Mouse (Mus musculus): Measurements from ENCODE around the gene Gas2l3. TPM values are rescaled to one million over a fixed set of nuclear protein-coding genes. Genes with fewer than 3 reads are reported as not detected.

Gas2l3 gene
- polyA plus RNA-seq, 1 experiment from 2014 or later, result 16.8 TPM

DNA sequence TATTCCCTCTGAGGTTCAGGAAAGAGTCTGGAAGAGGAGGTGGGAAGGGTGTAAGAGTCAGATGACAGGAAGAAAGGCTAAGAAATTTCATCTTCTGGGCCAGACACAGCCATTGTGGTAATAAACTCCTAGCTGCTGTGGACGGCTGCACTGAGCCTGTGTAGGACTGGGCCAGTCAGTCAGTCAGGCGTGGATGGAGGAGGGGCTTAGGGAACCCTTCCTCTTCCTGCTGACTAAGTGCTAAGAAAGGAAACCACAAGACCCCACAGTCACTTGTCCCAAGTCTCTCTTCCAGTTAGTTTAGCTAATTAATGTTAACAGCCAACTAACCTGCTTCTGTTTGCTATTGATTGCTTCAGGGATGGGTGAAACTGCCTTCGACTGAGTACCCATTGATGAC lies 28.3 kb downstream of the Gas2l3 start:
- H3K9me3 ChIP-seq, result no peaks in the 10 kb centered on the region
- WGBS, result 73% methylated on average over 3 of the region's 3 CpGs
- H3K36me3 ChIP-seq (replicated peaks), result peaks cover 79% of the 10 kb centered on the region
- H3K4me1 ChIP-seq, result no peaks in the 10 kb centered on the region
- H3K27me3 ChIP-seq (replicated peaks; ENCODE audit: low read depth, poor library complexity, severe bottlenecking), result no peaks in the 10 kb centered on the region
- no peak for DNase-seq (ENCODE audit: low spot score)
- no peak overlapping the region for H3K4me3 ChIP-seq
- H3K27ac ChIP-seq (replicated peaks), result no peak overlapping the region

DNA sequence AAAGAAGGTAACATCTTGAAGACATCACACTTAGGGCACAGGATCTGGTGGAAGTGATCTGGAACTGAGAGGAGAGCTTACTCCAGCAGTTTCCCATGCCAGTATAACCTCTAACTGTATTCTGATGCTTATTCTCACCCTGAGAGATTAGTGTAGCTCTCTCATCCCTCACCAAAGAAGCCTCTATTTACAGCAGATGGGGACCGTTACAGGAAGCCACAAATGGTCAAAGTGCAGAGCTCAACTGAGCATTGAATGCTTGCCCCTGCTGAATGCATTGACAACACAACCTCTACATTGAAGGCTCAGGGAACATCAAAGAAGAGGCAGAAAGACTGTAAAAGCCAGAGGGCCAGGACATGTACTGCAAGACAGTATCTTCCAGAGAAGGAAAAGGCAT lies 36.2 kb downstream of the Gas2l3 start:
- Histone ChIP-seq H3K27ac (replicated peaks) (no peak overlapping the region), H3K36me3 (replicated peaks) (peaks cover 18% of the 10 kb centered on the region), H3K4me1 (no peaks in the 10 kb centered on the region), H3K27me3 (replicated peaks; ENCODE audit: low read depth, poor library complexity, severe bottlenecking) (no peaks in the 10 kb centered on the region), H3K4me3 (no peak overlapping the region), H3K9me3 (no peaks in the 10 kb centered on the region)
- DNase-seq (ENCODE audit: low spot score), result no peak
- WGBS, result 50% methylated on average over 1 of the region's 1 CpGs

DNA sequence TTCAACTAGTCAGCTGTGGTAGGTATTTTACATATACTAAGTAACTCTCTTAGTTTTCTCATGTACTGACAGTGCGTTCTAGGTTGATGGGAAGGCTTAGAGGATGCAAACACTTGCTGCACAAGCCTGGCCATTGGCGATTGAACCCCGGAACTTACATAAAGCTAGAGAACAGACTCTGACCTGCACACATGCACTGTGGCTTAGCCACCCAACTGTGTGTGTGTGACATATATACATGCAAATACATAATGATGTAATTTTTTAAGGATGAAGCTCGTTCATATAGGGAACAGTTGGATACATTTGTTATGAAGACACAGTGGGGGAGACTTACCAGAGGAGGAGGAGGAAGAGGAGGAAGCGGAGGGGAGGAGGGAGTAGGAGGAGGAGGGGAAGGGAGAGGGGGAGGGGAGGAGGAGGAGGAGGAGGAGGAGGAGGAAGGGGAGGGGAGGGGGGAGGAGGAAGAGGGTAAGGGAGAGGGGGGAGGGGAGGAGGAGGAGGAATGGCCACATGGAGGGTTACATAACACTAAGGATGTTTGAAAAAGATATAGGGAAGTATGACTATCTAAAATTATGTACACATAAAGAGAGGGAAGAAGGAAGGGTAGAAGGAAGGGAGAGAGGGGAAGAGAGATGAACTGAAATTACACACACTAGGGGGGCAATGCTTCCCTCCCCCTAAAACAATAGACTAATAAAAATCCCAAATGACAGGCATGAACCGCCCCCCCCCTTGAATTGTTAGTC lies 36.9 kb downstream of the Gas2l3 start:
- Histone ChIP-seq H3K36me3 (replicated peaks) (peaks cover 15% of the 10 kb centered on the region), H3K9me3 (no peaks in the 10 kb centered on the region), H3K4me3 (no peak overlapping the region), H3K4me1 (no peaks in the 10 kb centered on the region), H3K27ac (replicated peaks) (no peak overlapping the region), H3K27me3 (replicated peaks; ENCODE audit: low read depth, poor library complexity, severe bottlenecking) (no peaks in the 10 kb centered on the region)
- WGBS, result 82% methylated on average over 6 of the region's 6 CpGs
- no peak for DNase-seq (ENCODE audit: low spot score)

DNA sequence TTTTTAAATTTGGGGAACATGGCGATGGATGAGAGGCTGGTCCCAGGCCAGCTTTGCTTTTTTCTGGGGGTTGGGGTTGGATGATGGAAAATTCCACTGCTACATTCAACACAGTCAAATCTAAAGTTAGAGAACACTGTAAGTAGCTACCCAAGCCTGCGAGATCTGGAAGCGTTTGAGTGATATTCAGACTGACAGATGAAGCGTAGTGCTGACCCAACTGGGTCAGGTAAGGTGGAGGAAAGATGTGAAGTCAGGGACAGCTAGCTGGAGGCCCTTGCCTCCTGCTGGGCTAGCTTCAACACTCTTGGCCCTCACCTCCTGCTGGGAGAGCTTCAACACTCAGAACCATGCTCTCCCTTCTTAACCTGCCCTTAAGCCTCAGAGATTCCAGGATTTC lies 38.8 kb downstream of the Gas2l3 start:
- no peaks in the 10 kb centered on the region for H3K9me3 ChIP-seq
- no peaks in the 10 kb centered on the region for H3K36me3 ChIP-seq (replicated peaks)
- H3K27ac ChIP-seq (replicated peaks), result no peak overlapping the region
- H3K4me3 ChIP-seq, result no peak overlapping the region
- H3K4me1 ChIP-seq, result no peaks in the 10 kb centered on the region
- WGBS, result 78% methylated on average over 4 of the region's 4 CpGs
- no peak for DNase-seq (ENCODE audit: low spot score)
- H3K27me3 ChIP-seq (replicated peaks; ENCODE audit: low read depth, poor library complexity, severe bottlenecking), result no peaks in the 10 kb centered on the region

DNA sequence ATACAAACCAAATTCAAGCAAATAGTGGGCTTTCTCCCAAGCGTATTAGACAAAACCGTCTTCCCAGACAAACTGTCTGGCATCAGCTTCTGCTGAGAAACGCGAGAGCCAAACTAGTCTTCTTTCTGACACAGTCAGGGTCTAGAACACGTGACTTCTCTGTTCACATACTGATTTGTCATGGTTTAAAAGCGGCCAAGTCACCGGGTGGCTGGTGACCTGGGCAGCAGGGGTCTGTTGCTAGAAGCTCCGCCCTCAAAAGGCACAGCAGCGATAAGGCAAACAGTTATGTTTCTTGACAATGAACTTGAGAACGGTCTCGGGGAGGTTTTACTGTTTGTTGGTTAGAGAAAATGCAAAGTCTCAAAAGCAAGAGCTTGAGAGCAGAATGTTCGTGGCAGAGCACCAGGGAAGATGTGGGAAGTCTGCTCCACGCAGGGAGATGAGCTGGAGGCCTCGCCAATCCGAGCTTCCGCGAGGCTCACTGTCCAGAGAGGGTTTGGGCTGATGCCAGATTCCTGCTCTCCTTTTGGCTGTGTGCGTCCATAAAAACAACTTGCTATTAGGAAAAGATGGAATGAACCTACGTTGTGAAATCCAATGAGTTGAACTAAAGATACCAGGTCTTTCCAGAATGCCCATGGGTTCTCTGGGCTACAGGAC lies 43.0 kb downstream of the Gas2l3 start:
- H3K4me3 ChIP-seq, result no peak overlapping the region
- H3K4me1 ChIP-seq, result peaks cover 3% of the 10 kb centered on the region
- H3K27ac ChIP-seq (replicated peaks), result no peak overlapping the region
- WGBS, result 91% methylated on average over 19 of the region's 19 CpGs
- no peaks in the 10 kb centered on the region for H3K9me3 ChIP-seq
- no peaks in the 10 kb centered on the region for H3K27me3 ChIP-seq (replicated peaks; ENCODE audit: low read depth, poor library complexity, severe bottlenecking)
- no peaks in the 10 kb centered on the region for H3K36me3 ChIP-seq (replicated peaks)
- no peak for DNase-seq (ENCODE audit: low spot score)

DNA sequence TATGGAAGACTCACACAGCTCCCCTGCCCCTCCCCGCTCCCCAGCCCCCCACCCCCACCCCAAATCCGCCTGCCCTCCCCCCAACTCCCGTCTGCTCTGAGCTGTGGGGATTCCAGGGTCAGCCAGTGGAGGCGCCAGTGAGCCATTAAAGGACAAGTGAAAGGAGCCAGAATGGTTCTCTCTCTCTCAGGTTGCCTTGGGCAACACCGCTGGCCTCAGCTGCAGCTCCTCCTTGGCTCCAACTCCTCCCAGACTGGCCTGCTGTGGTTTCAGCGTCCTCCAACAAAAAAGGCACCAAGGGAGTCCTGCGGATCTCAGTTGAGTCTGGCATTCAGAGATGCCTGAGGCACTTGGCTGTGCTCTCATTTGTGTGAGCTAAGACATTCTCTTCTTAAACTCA lies 47.9 kb downstream of the Gas2l3 start:
- H3K4me1 ChIP-seq, result peaks cover 16% of the 10 kb centered on the region
- DNase-seq (ENCODE audit: low spot score), result peak; percentile 77
- no peak overlapping the region for H3K27ac ChIP-seq (replicated peaks)
- peak overlapping the region; percentile 33 for H3K4me3 ChIP-seq
- H3K9me3 ChIP-seq, result no peaks in the 10 kb centered on the region
- 2% methylated on average over 7 of the region's 7 CpGs for WGBS
- H3K36me3 ChIP-seq (replicated peaks), result no peaks in the 10 kb centered on the region
- H3K27me3 ChIP-seq (replicated peaks; ENCODE audit: low read depth, poor library complexity, severe bottlenecking), result no peaks in the 10 kb centered on the region

DNA sequence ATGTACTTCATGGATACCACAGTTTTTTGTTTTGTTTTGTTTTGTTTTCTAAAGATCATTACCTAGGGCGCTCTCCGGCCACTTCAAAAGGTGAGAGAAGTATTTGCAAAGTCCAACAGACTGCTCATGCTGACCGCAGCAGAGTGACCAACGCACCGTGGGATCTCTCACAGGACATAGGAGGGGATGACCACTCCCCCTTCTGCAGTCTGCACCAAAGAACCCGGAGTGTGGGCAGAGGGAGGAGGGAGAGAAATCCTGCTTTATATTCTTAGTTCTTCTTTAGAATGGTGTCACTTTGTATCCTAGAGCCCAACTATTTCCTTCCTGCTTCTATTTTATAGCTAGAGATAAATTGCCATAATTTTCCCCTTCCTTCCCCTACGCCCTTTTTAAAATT lies 48.4 kb downstream of the Gas2l3 start:
- peak overlapping the region; percentile 33 for H3K4me3 ChIP-seq
- H3K27me3 ChIP-seq (replicated peaks; ENCODE audit: low read depth, poor library complexity, severe bottlenecking), result no peaks in the 10 kb centered on the region
- no peaks in the 10 kb centered on the region for H3K9me3 ChIP-seq
- no peaks in the 10 kb centered on the region for H3K36me3 ChIP-seq (replicated peaks)
- H3K4me1 ChIP-seq, result peaks cover 16% of the 10 kb centered on the region
- H3K27ac ChIP-seq (replicated peaks), result no peak overlapping the region
- DNase-seq (ENCODE audit: low spot score), result no peak
- WGBS, result 33% methylated on average over 7 of the region's 7 CpGs

DNA sequence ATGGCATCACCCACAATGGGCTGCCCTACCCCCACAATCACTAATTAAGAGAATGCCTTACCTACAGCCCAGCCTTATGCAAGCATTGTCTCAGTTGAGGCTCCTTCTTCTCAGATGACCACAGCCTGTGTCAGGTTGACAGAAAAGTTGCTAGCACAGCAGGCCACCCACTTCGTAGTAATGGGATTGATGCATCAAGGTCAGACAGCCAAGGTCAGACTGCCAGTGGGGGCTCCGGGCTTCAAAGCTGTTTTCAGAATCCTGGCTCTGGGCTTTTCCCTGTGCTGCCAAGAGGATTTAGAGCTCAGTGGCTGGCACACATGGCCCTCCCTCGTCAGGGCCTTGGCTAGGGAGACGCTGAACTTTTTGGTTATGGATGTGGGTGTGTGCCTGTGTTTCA lies 51.1 kb downstream of the Gas2l3 start:
- Histone ChIP-seq H3K36me3 (replicated peaks) (no peaks in the 10 kb centered on the region), H3K4me1 (peaks cover 16% of the 10 kb centered on the region), H3K27me3 (replicated peaks; ENCODE audit: low read depth, poor library complexity, severe bottlenecking) (no peaks in the 10 kb centered on the region), H3K9me3 (no peaks in the 10 kb centered on the region), H3K27ac (replicated peaks) (no peak overlapping the region), H3K4me3 (no peak overlapping the region)
- DNase-seq (ENCODE audit: low spot score), result peak; percentile 27
- 48% methylated on average over 4 of the region's 4 CpGs for WGBS

DNA sequence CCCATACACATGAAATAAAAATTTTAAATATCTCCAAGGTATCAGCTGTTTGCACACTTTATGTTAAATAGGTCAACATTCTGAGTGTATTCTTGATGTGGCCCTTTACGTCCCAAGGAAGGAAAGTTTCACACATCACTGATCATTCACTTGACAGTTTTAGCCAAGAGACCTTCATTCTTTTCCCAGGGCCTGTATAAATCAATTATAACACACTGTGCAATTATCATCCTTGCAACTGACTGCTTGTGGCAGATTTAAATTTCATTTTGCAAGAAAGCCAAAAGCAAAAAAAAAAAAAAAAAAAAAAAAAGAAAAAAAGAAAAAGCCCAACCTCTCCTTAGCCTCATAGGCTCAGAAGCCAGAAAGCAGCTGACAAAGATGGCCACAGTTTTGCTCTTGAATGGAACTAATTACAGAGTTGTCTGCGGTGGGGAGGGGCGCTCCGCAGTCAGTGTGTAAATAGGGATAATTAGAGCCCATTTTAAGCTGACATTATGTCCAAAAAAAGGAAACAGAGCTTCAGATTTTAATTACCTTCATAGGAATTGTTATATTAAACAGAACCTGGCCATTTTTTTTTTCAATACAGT lies 52.1 kb downstream of the Gas2l3 start:
- Histone ChIP-seq H3K4me1 (peaks cover 16% of the 10 kb centered on the region), H3K9me3 (no peaks in the 10 kb centered on the region), H3K27me3 (replicated peaks; ENCODE audit: low read depth, poor library complexity, severe bottlenecking) (no peaks in the 10 kb centered on the region), H3K36me3 (replicated peaks) (no peaks in the 10 kb centered on the region), H3K4me3 (no peak overlapping the region), H3K27ac (replicated peaks) (no peak overlapping the region)
- no peak for DNase-seq (ENCODE audit: low spot score)
- 66% methylated on average over 4 of the region's 4 CpGs for WGBS

DNA sequence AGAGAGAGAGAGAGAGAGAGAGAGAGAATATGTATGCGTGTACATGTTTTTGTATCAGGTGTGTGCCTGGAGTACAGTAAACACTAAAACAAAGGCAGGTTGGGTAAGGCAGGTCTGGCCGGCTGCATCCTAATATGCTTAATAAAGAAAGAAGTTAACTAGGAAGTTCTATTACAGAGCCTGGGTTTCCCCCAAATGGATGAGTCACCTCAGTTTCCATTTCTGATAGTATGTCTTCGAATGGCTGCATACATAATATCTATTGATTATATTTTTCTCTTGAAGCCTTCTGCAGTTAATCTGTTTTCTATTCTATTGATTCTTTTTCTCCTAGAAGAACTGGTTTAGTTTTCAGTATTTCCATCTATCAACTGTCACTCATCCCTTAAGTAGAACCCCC lies 57.3 kb downstream of the Gas2l3 start:
- H3K4me3 ChIP-seq, result no peak overlapping the region
- no peaks in the 10 kb centered on the region for H3K27me3 ChIP-seq (replicated peaks; ENCODE audit: low read depth, poor library complexity, severe bottlenecking)
- H3K4me1 ChIP-seq, result no peaks in the 10 kb centered on the region
- no peak for DNase-seq (ENCODE audit: low spot score)
- no peaks in the 10 kb centered on the region for H3K36me3 ChIP-seq (replicated peaks)
- no peaks in the 10 kb centered on the region for H3K9me3 ChIP-seq
- H3K27ac ChIP-seq (replicated peaks), result no peak overlapping the region
- WGBS, result 85% methylated on average over 3 of the region's 3 CpGs

DNA sequence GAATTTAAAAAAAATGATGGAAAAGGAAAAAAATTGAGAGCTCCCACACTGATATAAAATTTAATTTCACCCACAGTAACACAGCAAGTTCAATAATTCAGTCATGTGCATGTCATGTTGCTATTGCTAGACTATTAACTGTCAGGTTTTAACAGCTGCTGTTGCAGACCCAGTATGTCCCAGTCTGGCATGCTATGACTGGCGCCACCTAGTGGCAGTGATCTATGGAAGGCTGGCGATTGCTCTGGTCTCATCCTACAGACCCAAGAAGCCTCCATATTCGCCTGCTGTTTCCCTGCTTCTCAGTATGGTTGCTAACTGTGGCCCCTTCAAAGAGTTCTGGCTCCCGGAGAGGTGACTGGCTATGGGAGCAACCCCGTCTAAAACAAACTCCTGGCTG lies 60.3 kb downstream of the Gas2l3 start:
- WGBS, result 5% methylated on average over 5 of the region's 5 CpGs
- no peak overlapping the region for H3K27ac ChIP-seq (replicated peaks)
- H3K27me3 ChIP-seq (replicated peaks; ENCODE audit: low read depth, poor library complexity, severe bottlenecking), result no peaks in the 10 kb centered on the region
- H3K36me3 ChIP-seq (replicated peaks), result no peaks in the 10 kb centered on the region
- peak; percentile 83 for DNase-seq (ENCODE audit: low spot score)
- H3K9me3 ChIP-seq, result no peaks in the 10 kb centered on the region
- H3K4me3 ChIP-seq, result no peak overlapping the region
- no peaks in the 10 kb centered on the region for H3K4me1 ChIP-seq

DNA sequence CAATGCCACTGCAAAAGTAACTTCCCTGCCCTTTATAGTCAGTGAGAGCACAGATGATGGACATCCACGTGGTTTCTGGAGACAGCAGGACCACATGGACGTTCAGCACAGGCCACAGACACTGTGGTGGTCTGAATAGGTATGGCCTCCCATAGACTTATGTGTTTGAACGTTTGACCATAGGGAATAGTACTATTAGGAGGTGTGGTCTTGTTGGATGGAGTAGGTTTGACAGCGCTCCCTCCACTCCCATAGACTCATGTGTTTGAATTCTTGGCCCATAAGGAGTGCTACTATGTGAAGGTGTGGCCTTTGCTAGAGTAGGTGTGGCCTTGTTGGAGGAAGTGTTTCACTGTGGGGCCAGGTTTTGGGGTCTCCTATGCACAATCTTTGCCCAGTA lies 66.0 kb downstream of the Gas2l3 start:
- WGBS, result 76% methylated on average over 4 of the region's 4 CpGs
- Histone ChIP-seq H3K4me1 (no peaks in the 10 kb centered on the region), H3K27me3 (replicated peaks; ENCODE audit: low read depth, poor library complexity, severe bottlenecking) (no peaks in the 10 kb centered on the region), H3K36me3 (replicated peaks) (no peaks in the 10 kb centered on the region), H3K9me3 (no peaks in the 10 kb centered on the region), H3K4me3 (no peak overlapping the region), H3K27ac (replicated peaks) (no peak overlapping the region)
- no peak for DNase-seq (ENCODE audit: low spot score)

DNA sequence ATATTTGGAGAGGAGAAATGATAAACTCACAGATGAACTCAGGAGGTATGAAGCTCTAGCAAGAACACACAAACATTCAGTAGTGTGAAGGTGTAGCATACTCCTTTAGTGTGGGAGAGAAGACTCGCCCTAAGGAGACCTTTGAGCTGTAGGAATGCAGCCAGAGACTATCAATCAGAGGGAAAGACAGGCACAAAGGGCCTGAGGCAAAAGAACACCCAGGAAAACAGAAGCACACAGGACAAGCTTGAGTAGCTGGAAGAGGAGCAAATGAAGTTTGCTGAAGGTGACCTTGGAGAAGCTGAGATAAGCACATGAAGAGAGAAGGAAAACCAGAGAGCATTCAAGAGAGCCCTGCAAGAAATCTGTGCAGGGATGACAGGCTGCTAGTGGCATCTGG lies 73.7 kb downstream of the Gas2l3 start:
- no peak overlapping the region for H3K27ac ChIP-seq (replicated peaks)
- H3K9me3 ChIP-seq, result no peaks in the 10 kb centered on the region
- no peaks in the 10 kb centered on the region for H3K27me3 ChIP-seq (replicated peaks; ENCODE audit: low read depth, poor library complexity, severe bottlenecking)
- DNase-seq (ENCODE audit: low spot score), result no peak
- no peak overlapping the region for H3K4me3 ChIP-seq
- no peaks in the 10 kb centered on the region for H3K36me3 ChIP-seq (replicated peaks)
- WGBS, result 61% methylated on average over 1 of the region's 1 CpGs
- no peaks in the 10 kb centered on the region for H3K4me1 ChIP-seq

Measured in embryonic facial prominence, embryonic 10.5 days (tissue).